Mouse (Mus musculus): Measurements from ENCODE around the gene Plin1.

GRCm38 (mm10) chr7:79744051-79744450, 11.3 kb upstream of the Plin1 start:
- TF ChIP-seq SMC3 (IDR thresholded peaks at IDR 0.05; ENCODE audit: low read depth, low read length) (no peak), ZKSCAN1 (IDR thresholded peaks at IDR 0.05; ENCODE audit: borderline replicate concordance, low read depth, low read length) (no peak), CTCF (conservative IDR thresholded peaks at IDR 0.05 in 1 of 2, IDR thresholded peaks at IDR 0.05 in 1 of 2; ENCODE audit: low read depth in 2 of 2, low read length in 2 of 2) (no peak), POLR2A (IDR thresholded peaks at IDR 0.05; ENCODE audit: low read depth, low read length) (no peak), NELFE (IDR thresholded peaks at IDR 0.05; ENCODE audit: low read depth, low read length) (no peak), MAX (IDR thresholded peaks at IDR 0.05; ENCODE audit: low read length) (no peak), ZNF384 (IDR thresholded peaks at IDR 0.05; ENCODE audit: low read depth, low read length) (no peak), ETS1 (conservative IDR thresholded peaks at IDR 0.05; ENCODE audit: low read depth, low read length) (no peak), PAX5 (IDR thresholded peaks at IDR 0.05; ENCODE audit: low read length) (no peak), EP300 (IDR thresholded peaks at IDR 0.05; ENCODE audit: low read length) (no peak), NRF1 (IDR thresholded peaks at IDR 0.05; ENCODE audit: low read depth, low read length) (no peak), E2F4 (IDR thresholded peaks at IDR 0.05; ENCODE audit: insufficient replicate concordance, low read depth, low read length) (no peak), CHD1 (IDR thresholded peaks at IDR 0.05; ENCODE audit: low read depth, low read length) (no peak), MAZ (IDR thresholded peaks at IDR 0.05; ENCODE audit: low read depth, low read length) (no peak)
